Mouse (Mus musculus): ENCODE results near the gene Dbndd1. TPM values are rescaled to one million over a fixed set of nuclear protein-coding genes. Genes with fewer than 3 reads are reported as not detected.

The Dbndd1 gene
- polyA plus RNA-seq, 1 experiment from 2014 or later, result 103 TPM

DNA sequence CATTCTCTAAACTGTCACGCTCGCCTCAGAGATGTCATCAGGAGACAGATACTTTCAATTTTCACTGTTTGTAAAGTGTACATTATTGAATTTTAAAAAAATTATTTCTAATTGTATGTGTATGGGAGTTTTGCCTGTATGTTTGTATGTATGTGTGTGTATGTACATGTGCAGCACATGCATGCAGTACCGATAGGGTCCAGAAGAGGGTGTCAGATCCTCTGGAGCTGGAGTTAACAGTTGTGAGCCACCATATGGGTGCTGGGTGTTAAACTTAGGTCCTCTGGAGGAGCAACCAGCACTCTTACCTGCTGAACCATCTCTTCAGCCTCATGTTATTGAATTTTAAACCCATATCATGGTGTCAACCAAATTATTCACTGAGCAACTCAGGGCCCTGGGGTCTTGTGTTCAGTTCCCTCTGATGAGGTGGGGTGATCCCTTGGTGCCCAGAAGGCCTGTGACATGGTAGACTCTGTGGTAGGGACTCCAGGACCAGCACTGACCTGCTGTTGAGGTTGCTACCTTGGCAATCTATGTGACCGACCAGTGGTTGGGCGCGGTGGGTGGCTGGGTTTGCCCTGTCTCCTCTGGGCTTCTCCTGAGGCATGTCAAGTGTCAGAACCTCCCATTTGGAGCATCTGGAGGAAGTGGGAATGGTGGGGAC, 11.3 kb downstream of the Dbndd1 start:
- ATAC-seq (ENCODE audit: low FRiP score, low TSS enrichment), result no peak
- Histone ChIP-seq H3K27me3 (ENCODE audit: control insufficient read depth, insufficient read depth, low read length) (no peaks in the 10 kb centered on the region), H3K4me2 (ENCODE audit: low read length) (no peak overlapping the region), H3K27ac (replicated peaks; ENCODE audit: low read depth, low read length) (no peak overlapping the region), H3K36me3 (ENCODE audit: control insufficient read depth, insufficient read depth, low read length) (peaks cover 99% of the 10 kb centered on the region), H3K4me1 (ENCODE audit: control insufficient read depth, insufficient read depth, low read length) (no peaks in the 10 kb centered on the region), H3K4me3 (replicated peaks; ENCODE audit: low read depth, low read length) (no peak overlapping the region), H3K9me3 (ENCODE audit: control insufficient read depth, low read length) (no peaks in the 10 kb centered on the region), H3K9ac (replicated peaks; ENCODE audit: low read length) (no peak overlapping the region)
- peak; percentile 33 for DNase-seq
- WGBS, result 98% methylated on average over 6 of the region's 6 CpGs

DNA sequence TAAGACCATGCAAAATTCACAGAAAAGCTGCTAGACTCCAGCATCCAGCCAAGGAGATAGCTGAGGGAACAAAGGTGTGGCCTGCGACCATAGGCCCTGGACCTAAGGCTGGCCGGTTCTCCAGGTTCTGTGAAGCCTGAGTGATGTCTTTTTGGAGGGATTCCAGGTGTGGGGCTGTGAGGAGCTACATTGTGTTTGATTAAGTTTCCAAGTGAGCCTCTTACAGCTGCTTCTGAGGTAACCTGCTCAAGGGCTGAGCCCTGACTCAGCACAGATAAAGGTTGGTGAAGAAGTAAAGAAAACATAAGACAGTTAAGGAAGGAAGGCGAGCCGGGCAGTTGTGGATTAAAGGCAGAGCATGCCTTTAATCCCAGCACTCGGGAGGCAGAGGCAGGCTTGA, 13.1 kb downstream of the Dbndd1 start:
- H3K36me3 ChIP-seq (ENCODE audit: control insufficient read depth, insufficient read depth, low read length), result peaks cover 94% of the 10 kb centered on the region
- no peak overlapping the region for H3K9ac ChIP-seq (replicated peaks; ENCODE audit: low read length)
- 95% methylated on average over 5 of the region's 5 CpGs for whole genome bisulfite sequencing
- no peak for ATAC-seq (ENCODE audit: low FRiP score, low TSS enrichment)
- no peak overlapping the region for H3K4me3 ChIP-seq (replicated peaks; ENCODE audit: low read depth, low read length)
- H3K27ac ChIP-seq (replicated peaks; ENCODE audit: low read depth, low read length), result no peak overlapping the region
- H3K27me3 ChIP-seq (ENCODE audit: control insufficient read depth, insufficient read depth, low read length), result no peaks in the 10 kb centered on the region
- no peaks in the 10 kb centered on the region for H3K9me3 ChIP-seq (ENCODE audit: control insufficient read depth, low read length)
- H3K4me2 ChIP-seq (ENCODE audit: low read length), result no peak overlapping the region
- no peak for DNase-seq
- no peaks in the 10 kb centered on the region for H3K4me1 ChIP-seq (ENCODE audit: control insufficient read depth, insufficient read depth, low read length)

DNA sequence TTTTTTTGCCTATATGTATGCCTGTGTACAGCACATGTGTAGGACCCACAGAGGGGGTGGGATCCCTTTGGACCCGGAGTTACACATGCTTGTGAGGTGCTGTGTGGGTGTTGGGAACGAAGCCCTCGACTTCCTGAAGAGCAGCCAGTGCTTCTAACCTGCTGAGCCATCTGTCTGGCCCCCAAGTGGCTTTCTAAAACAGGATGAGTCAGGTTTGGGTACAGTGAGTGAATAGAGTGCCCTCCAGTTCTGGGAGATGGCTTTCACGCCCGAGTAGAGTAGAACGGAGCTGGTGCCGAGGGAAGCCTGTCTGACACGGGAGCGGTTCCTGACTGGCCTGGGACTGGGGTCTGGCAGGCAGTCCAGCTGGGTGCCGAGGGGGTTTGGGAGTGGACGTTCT, 15.7 kb downstream of the Dbndd1 start:
- 96% methylated on average over 11 of the region's 11 CpGs for WGBS
- Histone ChIP-seq H3K4me2 (ENCODE audit: low read length) (no peak overlapping the region), H3K27ac (replicated peaks; ENCODE audit: low read depth, low read length) (no peak overlapping the region), H3K27me3 (ENCODE audit: control insufficient read depth, insufficient read depth, low read length) (no peaks in the 10 kb centered on the region), H3K9me3 (ENCODE audit: control insufficient read depth, low read length) (no peaks in the 10 kb centered on the region), H3K36me3 (ENCODE audit: control insufficient read depth, insufficient read depth, low read length) (peaks cover 93% of the 10 kb centered on the region), H3K9ac (replicated peaks; ENCODE audit: low read length) (no peak overlapping the region), H3K4me1 (ENCODE audit: control insufficient read depth, insufficient read depth, low read length) (no peaks in the 10 kb centered on the region), H3K4me3 (replicated peaks; ENCODE audit: low read depth, low read length) (no peak overlapping the region)
- ATAC-seq (ENCODE audit: low FRiP score, low TSS enrichment), result no peak
- DNase-seq, result no peak

DNA sequence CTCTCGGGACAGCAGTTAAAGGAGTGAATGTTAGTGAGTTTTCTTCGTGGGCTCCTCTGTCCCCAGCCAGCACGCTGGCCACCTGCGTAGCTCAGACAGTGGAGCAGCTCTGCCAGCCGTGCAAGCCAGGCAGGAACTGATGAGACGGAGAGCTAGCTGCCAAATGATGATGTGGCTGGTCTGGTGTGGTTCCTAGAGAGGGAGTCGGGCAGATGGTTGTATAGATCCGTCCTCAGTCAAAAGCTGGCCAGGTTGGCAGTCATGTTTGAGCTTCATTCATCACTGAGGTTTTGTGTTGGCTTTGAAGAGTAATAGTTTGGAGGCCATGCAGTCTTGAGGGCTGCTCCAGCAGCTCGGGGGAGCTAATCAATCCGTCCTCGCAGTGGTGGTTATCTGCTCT, 16.3 kb downstream of the Dbndd1 start:
- DNase-seq, result no peak
- Histone ChIP-seq H3K9me3 (ENCODE audit: control insufficient read depth, low read length) (no peaks in the 10 kb centered on the region), H3K27ac (replicated peaks; ENCODE audit: low read depth, low read length) (no peak overlapping the region), H3K27me3 (ENCODE audit: control insufficient read depth, insufficient read depth, low read length) (no peaks in the 10 kb centered on the region), H3K36me3 (ENCODE audit: control insufficient read depth, insufficient read depth, low read length) (peaks cover 93% of the 10 kb centered on the region), H3K9ac (replicated peaks; ENCODE audit: low read length) (no peak overlapping the region), H3K4me1 (ENCODE audit: control insufficient read depth, insufficient read depth, low read length) (no peaks in the 10 kb centered on the region), H3K4me2 (ENCODE audit: low read length) (no peak overlapping the region), H3K4me3 (replicated peaks; ENCODE audit: low read depth, low read length) (no peak overlapping the region)
- no peak for ATAC-seq (ENCODE audit: low FRiP score, low TSS enrichment)
- 93% methylated on average over 11 of the region's 11 CpGs for WGBS

DNA sequence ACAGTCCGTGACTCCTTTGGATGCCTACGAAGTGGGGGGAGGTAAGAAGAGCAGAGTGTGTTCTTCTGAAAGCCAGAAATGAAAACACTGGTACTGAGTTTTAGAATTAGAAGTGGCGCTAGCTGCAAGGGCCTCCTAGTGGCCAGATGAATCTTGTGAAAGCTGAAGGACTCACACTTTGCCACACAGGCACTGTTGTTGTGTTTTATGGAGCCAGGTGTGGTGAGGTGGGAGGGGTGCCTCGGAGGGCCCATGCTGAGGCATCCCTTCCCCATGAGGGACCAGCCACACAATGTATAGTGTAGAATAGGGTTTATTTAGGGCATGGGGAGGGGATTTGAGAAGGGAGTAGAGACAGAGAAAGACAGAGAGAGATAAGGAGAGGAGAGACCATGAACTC, 17.6 kb downstream of the Dbndd1 start:
- no peak overlapping the region for H3K9ac ChIP-seq (replicated peaks; ENCODE audit: low read length)
- no peak for DNase-seq
- no peaks in the 10 kb centered on the region for H3K9me3 ChIP-seq (ENCODE audit: control insufficient read depth, low read length)
- H3K4me2 ChIP-seq (ENCODE audit: low read length), result no peak overlapping the region
- H3K4me3 ChIP-seq (replicated peaks; ENCODE audit: low read depth, low read length), result no peak overlapping the region
- WGBS, result 94% methylated on average over 4 of the region's 4 CpGs
- H3K4me1 ChIP-seq (ENCODE audit: control insufficient read depth, insufficient read depth, low read length), result no peaks in the 10 kb centered on the region
- H3K27ac ChIP-seq (replicated peaks; ENCODE audit: low read depth, low read length), result no peak overlapping the region
- H3K36me3 ChIP-seq (ENCODE audit: control insufficient read depth, insufficient read depth, low read length), result peaks cover 93% of the 10 kb centered on the region
- no peaks in the 10 kb centered on the region for H3K27me3 ChIP-seq (ENCODE audit: control insufficient read depth, insufficient read depth, low read length)
- ATAC-seq (ENCODE audit: low FRiP score, low TSS enrichment), result no peak

DNA sequence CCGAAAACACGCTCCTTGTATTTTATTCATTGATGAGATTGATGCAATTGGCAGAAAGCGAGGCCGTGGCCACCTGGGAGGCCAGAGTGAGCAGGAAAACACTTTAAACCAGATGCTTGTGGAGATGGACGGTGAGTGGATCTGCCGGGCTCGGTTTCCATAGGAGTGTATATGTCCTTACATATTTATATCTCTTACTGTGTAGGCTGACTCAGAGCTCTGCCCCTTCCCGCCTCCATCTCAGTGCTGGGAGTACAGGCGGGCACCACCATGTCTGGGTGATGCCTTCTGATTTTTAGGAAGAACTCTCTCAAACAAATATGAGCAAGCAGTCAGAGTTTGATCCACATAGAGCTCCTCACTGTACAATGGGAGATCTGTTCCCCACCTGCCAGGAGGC, 22.4 kb downstream of the Dbndd1 start:
- Histone ChIP-seq H3K9ac (replicated peaks; ENCODE audit: low read length) (no peak overlapping the region), H3K4me2 (ENCODE audit: low read length) (no peak overlapping the region), H3K4me1 (ENCODE audit: control insufficient read depth, insufficient read depth, low read length) (no peaks in the 10 kb centered on the region), H3K4me3 (replicated peaks; ENCODE audit: low read depth, low read length) (no peak overlapping the region), H3K27ac (replicated peaks; ENCODE audit: low read depth, low read length) (no peak overlapping the region), H3K36me3 (ENCODE audit: control insufficient read depth, insufficient read depth, low read length) (peaks cover 94% of the 10 kb centered on the region), H3K9me3 (ENCODE audit: control insufficient read depth, low read length) (no peaks in the 10 kb centered on the region), H3K27me3 (ENCODE audit: control insufficient read depth, insufficient read depth, low read length) (no peaks in the 10 kb centered on the region)
- 98% methylated on average over 9 of the region's 9 CpGs for WGBS
- no peak for ATAC-seq (ENCODE audit: low FRiP score, low TSS enrichment)
- DNase-seq, result no peak

DNA sequence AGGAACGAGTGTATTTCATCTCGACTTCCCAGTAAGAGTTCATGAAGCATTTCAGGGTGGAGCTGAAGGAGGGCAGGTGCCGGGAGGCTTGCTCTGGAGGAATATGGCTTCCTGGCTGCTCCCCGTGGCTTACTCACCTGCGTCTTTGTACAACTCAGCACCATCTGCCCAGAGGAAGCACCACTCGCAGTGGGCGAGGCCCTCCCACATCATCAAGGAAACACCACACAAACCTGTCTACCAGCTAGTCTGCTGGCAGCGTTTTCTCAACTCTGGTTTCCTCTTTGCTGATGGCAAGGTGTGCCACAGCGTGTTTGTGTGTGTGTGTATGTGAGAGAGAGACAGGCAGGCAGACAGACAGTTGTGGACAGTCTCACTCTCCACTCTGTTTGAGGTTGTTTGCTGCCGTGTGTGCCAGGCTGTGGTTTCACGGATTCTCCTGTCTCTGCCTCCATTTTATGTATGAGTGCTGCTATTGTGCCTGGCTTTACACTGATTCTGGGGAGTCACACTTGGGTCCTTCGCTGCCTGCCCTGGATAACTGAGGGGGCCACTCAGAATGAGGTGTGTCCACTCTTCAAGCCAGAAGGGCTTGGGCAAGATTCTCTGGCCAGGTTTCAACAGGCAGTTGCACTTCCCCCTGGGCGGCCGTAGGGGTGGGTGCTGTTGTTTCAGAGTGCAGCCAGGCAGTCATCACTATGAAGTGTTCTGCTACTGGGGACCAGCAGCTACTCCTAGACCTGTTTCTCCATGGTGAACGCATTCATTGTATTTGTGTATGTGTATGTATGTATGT, 23.8 kb downstream of the Dbndd1 start:
- no peak overlapping the region for H3K4me2 ChIP-seq (ENCODE audit: low read length)
- ATAC-seq (ENCODE audit: low FRiP score, low TSS enrichment) (no peak), DNase-seq (no peak)
- H3K27me3 ChIP-seq (ENCODE audit: control insufficient read depth, insufficient read depth, low read length), result no peaks in the 10 kb centered on the region
- H3K4me1 ChIP-seq (ENCODE audit: control insufficient read depth, insufficient read depth, low read length), result no peaks in the 10 kb centered on the region
- H3K4me3 ChIP-seq (replicated peaks; ENCODE audit: low read depth, low read length), result no peak overlapping the region
- peaks cover 95% of the 10 kb centered on the region for H3K36me3 ChIP-seq (ENCODE audit: control insufficient read depth, insufficient read depth, low read length)
- WGBS, result 95% methylated on average over 15 of the region's 15 CpGs
- H3K27ac ChIP-seq (replicated peaks; ENCODE audit: low read depth, low read length), result no peak overlapping the region
- no peaks in the 10 kb centered on the region for H3K9me3 ChIP-seq (ENCODE audit: control insufficient read depth, low read length)
- no peak overlapping the region for H3K9ac ChIP-seq (replicated peaks; ENCODE audit: low read length)

DNA sequence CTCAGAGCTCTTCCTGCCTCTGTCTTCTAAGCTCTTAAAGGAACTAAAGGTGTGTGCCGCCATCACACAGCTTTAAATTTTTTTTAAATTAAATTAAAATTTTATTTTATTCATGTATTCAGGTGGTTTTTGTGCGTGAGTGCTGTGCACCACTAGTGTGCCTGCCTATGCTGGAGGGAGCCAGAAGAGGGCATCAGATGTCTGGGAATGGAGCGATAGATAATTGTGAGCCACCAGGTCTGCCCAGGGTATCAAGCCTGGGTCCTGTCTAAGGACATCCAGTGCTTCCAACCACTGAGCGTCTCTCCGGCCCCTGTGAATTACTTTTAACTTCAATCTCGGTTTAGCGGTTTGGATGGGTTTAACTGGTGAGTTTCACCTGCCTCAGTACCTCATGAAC, 32.6 kb downstream of the Dbndd1 start:
- Histone ChIP-seq H3K4me1 (ENCODE audit: control insufficient read depth, insufficient read depth, low read length) (peaks cover 11% of the 10 kb centered on the region), H3K9ac (replicated peaks; ENCODE audit: low read length) (no peak overlapping the region), H3K9me3 (ENCODE audit: control insufficient read depth, low read length) (no peaks in the 10 kb centered on the region), H3K4me3 (replicated peaks; ENCODE audit: low read depth, low read length) (no peak overlapping the region), H3K4me2 (ENCODE audit: low read length) (no peak overlapping the region), H3K27me3 (ENCODE audit: control insufficient read depth, insufficient read depth, low read length) (no peaks in the 10 kb centered on the region), H3K27ac (replicated peaks; ENCODE audit: low read depth, low read length) (no peak overlapping the region), H3K36me3 (ENCODE audit: control insufficient read depth, insufficient read depth, low read length) (peaks cover 66% of the 10 kb centered on the region)
- DNase-seq (no peak), ATAC-seq (ENCODE audit: low FRiP score, low TSS enrichment) (no peak)
- 89% methylated on average over 7 of the region's 7 CpGs for WGBS

All from midbrain, embryonic 14.5 days (tissue).